Mouse (Mus musculus) cortical plate, adult 2 months (tissue): Measurements from ENCODE around the gene Tm4sf4.

Experiments
- CTCF ChIP-seq: fragments of 200-500 bp; IDR thresholded peaks from 2 replicates; pipeline ENCODE4 v1.5.1; 2011; ENCODE audit warnings: mild to moderate bottlenecking, control low read depth, low read length; ENCODE audit not compliant: insufficient read depth; ENCODE audit errors: extremely low read depth
- POLR2A ChIP-seq: fragments of 200-500 bp; IDR thresholded peaks from 2 replicates; pipeline ENCODE4 v1.6.1; 2011; ENCODE audit warnings: mild to moderate bottlenecking, low read length, control low read depth; ENCODE audit not compliant: insufficient read depth; ENCODE audit errors: extremely low read depth

GRCm38 (mm10) chr3:57440956-57441355 is 15.8 kb downstream of the Tm4sf4 start:
- no peak for TF ChIP-seq POLR2A
- no peak for TF ChIP-seq CTCF
